Mouse (Mus musculus) spleen, adult 18-20 months (tissue): Measurements from ENCODE around the gene Ubl5.
"Not testable (repeated sequence)": the region's sequence is repeated elsewhere in the genome, so short reads cannot be mapped to it uniquely, and the experiment has no call there.

Source experiments
- DNase-seq, 2 experiments: peaks; one replicate each; pipeline ENCODE4 v3.0.0; 2022; ENCODE audit warnings: mixed read lengths in 2 of 2

The Ubl5 gene

GRCm38 (mm10) chr9:20662325-20662724 lies 19.6 kb downstream of the Ubl5 start:
- peak in 1 of 2 experiments; percentile 60 for DNase-seq

DNA sequence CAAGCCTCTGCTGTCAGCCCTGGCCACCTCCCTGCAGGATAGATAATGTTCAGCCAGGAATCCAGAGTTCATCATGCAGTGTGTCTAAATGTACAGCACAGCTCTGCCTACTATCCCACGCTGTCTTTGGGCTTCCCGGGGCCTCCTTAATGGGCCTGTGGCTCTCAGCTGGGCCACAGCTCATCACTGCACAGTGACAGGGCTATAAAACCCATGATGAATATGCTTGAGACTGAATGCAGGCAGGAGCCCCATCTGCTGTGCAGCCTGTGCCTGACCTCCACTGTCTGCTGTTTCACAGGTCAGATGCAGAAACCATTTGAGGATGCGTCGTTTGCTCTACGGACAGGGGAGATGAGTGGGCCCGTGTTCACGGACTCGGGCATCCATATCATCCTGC lies 20.2 kb downstream of the Ubl5 start:
- no peak for DNase-seq

GRCm38 (mm10) chr9:20663956-20664355 lies 21.3 kb downstream of the Ubl5 start:
- DNase-seq = no peak

GRCm38 (mm10) chr9:20664366-20664765 lies 21.7 kb downstream of the Ubl5 start:
- no peak for DNase-seq

GRCm38 (mm10) chr9:20664982-20665637 lies 22.4 kb downstream of the Ubl5 start:
- DNase-seq = no peak

DNA sequence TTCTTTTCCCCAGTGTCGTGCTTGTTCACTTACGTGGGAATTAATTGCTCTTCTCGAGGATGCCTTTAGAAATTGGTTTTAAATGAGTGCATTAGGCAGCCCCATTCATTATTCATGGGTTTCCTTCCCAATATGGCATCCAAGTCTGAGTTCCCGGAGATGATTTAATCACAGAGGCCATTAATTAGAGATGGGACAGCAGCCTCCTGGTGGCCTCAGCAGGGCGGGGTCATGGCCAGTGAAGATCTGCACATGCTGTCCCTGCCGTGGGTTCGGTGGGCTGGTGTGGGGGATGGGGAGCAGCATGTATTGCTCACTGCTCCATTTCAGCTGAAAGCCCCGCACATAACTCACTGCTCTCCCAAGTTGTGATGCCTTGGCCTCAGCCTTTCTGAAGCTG lies 23.2 kb downstream of the Ubl5 start:
- DNase-seq = no peak

- no peak for DNase-seq
These were observed 23.9 kb downstream of the Ubl5 start for GRCm38 (mm10) chr9:20666510-20667034.

DNA sequence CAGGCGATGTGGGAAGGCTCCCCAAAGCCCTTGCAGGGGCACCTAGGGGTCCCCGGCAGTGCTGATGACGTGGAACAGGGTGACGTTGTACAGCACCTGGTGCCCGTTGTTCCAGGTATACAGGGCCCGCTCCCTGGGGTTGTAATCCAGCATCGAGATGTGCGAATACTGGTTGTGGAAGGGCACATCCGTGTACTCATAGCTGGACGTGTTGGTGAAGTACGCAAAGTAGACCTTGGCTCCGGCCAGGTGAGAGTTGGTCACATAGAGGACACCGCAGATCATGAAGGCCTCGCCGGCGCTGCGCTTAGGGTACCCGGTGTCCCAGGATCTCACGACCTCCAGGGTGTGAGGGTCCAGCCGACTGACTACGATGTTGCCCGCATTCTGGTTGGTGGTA lies 25.4 kb downstream of the Ubl5 start:
- no peak for DNase-seq

GRCm38 (mm10) chr9:20672047-20672446 lies 29.4 kb downstream of the Ubl5 start:
- DNase-seq = no peak

DNA sequence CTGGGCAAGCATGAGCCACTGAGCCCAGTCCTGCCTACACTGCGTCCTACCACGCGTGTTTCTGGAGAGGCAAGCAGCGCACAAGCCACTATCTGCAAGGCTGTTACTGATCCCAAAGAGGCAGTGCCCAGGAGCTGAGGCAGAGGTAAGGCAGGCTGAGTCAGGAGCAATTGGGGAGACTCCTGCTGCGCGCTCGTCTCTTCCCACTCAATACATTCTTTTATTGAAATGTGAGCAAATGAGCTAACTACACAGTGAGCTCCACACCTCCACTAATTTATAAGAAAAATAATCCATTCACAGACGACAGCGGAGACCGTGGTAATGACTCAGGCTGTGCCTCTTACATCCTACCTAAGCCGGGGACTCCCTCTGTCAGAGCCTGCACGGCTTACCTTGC lies 35.2 kb downstream of the Ubl5 start:
- DNase-seq = no peak

- no peak for DNase-seq
These were observed 37.8 kb downstream of the Ubl5 start for GRCm38 (mm10) chr9:20680378-20680958.

DNA sequence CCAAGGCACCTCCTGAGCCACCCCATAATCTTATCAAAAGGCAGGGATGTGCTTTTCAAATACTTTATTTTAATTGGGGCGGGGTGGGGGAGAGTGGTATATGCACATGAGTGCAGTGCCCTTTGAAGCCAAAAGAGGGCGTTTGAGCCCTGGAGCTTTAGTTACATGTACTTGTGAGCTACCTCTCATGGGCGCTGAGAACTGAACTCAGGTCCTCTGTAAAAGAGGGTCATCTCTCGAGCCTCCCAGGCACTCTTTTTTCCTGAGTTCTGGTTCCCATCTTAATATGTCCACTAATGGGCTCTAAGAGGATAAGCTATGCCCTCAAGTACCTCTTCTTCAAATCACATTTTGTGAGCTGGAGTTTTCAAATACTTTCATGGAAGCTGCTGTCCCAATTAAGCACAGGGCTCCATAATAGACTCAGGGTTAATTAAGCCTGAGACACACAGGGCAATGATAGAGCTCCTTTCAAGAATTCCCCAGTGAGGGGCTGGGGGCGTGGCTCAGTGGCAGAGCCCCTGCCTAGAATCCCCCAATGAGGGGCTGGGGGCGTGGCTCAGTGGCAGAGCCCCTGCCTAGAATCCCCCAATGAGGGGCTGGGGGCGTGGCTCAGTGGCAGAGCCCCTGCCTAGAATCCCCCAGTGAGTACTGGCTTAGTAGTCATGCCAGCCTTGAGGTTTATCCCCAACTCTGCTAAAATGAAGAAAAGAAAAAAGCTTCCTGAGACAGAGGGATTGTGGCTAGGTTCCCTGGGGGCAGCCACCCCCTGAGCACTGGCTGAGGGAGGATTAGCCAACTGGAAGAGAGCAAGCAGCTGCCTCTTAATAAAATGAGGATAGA lies 39.1 kb downstream of the Ubl5 start:
- DNase-seq = no peak

- no peak for DNase-seq
These were observed 39.7 kb downstream of the Ubl5 start for GRCm38 (mm10) chr9:20682389-20682722.

- no peak for DNase-seq
These were observed 42.6 kb downstream of the Ubl5 start for GRCm38 (mm10) chr9:20685081-20685861.

DNA sequence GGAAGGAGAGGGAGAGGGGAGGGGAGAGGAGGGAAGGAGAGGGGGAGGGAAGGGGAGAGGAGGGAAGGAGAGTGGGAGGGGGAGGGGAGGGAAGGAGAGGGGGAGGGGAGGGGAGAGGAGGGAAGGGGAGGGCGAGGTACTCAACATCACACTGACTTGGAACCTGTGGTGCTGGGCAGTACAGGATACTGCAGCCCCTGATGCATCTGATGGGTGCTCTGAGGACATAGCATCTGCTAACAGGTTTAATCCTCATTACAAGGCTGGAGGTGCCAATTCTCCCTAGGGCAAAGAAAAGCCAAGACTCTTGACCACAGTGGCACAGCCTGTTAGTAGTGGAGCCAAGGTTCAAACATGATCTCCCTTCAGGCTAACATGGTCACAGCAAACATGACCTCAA lies 46.7 kb downstream of the Ubl5 start:
- DNase-seq = no peak

- DNase-seq = no peak
These were observed 47.2 kb downstream of the Ubl5 start for GRCm38 (mm10) chr9:20689913-20690312.

GRCm38 (mm10) chr9:20690449-20690848 lies 47.8 kb downstream of the Ubl5 start:
- not testable (repeated sequence) for DNase-seq

DNA sequence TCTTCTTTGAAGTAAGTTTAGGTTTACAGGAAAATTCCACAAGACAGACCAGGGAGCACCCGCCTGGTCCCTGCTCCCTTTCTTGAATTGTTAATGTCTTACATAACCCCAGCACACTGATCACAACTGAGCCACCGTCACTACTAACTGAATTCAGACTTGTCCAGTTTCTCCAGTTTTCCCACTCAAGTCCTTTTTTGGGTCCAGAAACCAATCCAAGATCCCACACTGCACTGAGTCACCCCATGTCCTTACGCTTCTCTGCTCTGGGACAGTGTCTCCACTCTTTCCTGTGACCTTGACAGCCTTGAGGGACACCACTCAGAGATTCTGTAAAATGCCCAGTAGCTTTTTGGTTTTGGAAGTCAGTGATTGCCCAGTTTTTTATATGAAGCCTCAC lies 50.2 kb downstream of the Ubl5 start:
- DNase-seq = no peak

DNA sequence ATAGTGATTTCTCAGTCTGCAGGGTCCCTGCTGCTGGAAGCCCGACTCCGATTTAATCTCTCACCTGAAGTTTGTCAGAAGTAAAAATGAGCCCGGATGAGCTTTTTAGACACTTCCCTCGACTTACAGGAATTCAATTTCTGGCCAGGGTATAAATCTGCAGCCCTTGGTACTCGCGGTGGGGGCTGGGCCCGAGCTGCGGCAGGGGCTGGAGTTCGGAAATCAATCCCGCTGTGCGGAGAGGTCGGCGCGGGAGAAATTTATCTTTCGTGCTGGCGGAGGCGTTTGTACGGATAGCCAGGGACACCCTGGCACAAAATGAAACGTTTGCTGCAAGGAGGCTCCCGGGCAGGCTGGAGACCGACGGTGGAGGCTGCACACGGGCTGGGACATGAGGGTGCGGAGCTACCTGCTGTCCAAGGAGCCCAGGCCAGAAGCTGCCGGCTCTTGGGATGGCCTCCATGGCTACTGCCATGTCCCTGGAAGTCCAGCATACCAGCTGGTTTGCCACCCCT lies 52.1 kb downstream of the Ubl5 start:
- DNase-seq = no peak

DNA sequence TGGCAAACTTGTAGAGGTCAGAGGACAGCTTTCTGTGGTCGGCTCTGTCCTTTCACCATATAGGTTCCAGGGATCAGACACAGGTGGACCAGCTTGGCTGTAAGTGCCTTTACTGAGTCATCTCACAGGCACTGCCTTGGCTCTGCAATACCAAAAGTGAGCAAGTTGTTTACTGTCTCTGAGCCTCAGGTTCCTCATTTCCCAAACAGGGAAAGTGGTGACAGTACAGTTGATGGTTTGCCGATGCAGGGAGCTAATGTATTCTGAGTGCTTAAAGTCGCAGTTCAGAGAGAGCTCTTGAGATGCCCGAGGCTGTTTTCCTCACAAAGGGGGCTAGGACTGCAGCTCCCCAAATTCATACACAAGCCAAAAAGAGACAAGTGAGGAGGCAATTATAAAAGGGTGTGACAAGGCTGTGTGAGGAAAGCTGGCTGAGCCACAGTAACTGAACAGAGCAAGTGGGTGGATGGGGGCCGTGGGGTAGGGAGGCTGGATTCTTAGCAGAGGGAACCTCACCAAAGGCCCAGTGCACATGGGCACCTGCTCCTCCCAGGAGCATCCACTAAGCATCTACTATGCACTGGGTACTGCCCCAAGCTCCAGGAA lies 53.5 kb downstream of the Ubl5 start:
- DNase-seq = no peak
